Mouse (Mus musculus): ENCODE measurements around the gene Ctsf.

Gene Ctsf

DNA sequence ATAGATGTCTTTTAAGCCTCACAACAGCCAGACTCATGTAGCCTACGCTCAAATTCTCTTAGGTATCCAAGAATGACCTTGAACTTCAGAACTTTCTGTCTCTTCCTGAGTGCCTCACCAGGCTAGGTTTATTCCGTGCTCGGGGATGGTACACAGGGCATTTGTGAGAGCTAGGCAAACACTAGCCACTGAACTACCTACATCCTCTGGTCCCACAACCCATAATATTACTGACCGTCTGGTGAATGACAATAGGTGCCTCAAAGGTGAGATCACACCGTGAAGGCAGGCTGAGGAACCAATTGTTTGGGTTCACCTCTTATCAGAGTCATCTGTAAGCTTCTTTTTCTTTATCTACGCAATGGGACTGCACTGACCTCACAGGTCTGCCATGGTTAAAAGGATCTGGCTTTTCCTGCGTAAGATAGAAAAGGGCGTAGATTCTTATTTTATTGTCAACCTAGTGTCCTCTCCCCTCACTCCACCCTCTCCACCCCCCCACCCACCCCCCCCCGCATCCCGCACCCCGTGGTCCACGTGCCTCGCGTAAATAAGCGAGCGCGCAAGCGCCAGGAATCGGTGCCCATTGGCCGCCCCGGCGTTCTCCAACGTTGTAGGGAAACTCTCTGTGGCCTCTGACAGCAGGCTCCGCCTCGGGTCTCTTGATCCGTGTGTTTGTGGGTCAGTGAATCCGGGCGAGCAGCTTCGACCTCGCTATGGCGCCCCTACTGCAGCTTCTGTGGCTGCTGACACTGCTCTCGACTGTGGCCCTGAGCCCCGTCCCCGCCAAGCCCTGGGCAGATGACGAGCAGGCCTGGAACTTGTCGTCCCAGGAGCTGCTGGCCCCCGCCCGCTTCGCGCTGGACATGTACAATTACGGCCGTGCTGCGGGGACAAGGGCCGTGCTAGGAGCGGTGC lies at the start of gene Ctsf:
Ctsf (plus strand) TSS at position 579 of the 918 bp plus-strand sequence.
- no peak for DNase-seq (ENCODE audit: low read depth, low spot score)

DNA sequence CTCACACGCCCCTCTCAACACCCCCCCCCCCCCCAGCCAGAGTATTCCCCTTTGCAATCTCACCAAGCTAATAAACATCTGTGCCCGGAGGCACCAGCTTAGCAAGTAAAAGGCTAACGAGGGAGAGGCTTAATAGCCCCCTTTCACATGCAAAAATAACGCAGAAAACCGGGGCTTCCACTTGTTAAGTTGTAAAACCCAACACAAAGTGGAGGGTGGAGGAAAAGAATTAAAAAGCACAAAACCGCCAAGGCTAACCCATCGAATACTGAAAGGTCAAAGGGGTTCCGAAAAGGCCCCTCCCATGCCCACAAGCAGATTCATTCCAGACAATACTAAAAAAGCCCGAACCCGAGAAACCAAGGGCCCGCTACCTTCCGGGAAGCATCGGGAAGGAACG lies 44.6 kb upstream of the Ctsf start:
- peak; percentile 19 for DNase-seq (ENCODE audit: low read depth, low spot score)

DNA sequence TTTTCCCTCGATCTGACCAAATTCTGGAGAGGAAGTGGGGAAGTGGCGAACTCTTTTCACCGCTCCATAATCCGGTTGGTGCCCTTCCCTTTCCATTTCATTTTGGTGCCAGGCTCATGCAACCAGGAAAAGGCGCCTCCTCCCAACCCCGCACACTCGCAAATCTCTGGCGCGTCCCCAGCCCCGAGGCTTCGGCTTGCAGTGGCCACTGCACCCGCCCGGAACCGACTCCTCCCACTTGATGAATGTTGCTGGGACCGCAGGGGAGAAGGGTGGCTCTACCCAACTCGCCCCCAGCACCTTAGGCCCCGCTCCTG lies 44.2 kb upstream of the Ctsf start:
- no peak for DNase-seq (ENCODE audit: low read depth, low spot score)

DNA sequence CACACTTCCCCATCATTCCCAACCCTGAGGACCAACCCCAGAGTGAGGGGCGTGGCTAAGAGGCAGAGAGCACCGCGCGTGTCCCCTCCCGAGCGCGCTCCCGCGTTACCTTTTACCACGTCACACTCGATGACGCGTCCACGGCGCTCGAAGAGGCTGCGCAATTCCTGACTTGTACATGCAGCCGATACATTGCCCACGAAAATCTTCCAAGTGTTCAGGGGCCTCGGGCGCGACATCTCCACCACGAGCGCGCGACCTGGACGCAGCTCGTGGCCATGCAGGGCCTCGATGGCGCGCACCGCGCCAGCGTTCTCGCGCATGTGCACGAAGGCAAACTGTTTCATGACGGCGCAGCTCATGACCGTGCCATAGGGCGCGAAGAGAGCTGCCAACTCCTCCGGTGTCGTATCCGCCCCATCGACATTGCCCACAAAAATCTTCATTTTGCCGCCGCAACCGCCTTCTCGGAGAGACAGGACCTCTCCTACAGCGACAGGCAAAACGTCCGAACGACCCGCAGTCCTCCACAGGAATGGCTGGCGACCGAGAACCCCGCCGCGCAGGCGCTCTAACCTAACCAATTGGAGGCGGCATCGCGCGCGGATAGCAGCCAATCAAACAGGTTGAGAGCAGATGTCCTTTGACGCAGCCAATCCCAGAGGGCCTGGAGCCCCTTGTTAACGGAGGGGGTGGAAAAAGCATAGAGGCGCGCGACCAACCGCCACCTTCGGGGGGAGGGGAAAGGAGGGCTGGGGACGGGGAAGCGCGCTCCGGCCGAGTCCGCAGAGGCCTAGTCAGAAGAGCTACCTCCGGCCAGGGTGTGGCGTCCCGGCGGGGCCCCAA lies 43.6 kb upstream of the Ctsf start, which contains the start of the genes Gm21992 and Rbm14:
Gm21992 (minus strand) TSS at position 550 of the 846 bp plus-strand sequence.
Rbm14 (minus strand) TSS at position 572 of the 846 bp plus-strand sequence.
- DNase-seq (ENCODE audit: low read depth, low spot score), result peak; percentile 99

DNA sequence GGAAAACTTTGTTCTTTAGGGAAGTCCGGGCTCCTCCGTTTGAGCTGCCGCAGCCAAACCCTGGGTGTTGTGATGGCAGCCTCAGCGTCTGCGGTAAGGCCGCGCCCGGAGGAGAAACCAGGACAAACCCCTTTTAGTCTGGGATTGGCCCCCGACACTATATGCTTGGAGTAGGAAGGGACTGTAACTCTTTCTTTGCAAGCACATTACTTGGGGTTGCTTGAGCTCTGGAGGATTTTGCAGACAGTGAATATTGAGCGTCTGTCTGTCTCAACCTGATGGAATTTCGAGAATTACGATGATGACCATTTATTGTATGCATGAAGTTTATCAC lies 43.1 kb upstream of the Ctsf start:
- no peak for DNase-seq (ENCODE audit: low read depth, low spot score)

DNA sequence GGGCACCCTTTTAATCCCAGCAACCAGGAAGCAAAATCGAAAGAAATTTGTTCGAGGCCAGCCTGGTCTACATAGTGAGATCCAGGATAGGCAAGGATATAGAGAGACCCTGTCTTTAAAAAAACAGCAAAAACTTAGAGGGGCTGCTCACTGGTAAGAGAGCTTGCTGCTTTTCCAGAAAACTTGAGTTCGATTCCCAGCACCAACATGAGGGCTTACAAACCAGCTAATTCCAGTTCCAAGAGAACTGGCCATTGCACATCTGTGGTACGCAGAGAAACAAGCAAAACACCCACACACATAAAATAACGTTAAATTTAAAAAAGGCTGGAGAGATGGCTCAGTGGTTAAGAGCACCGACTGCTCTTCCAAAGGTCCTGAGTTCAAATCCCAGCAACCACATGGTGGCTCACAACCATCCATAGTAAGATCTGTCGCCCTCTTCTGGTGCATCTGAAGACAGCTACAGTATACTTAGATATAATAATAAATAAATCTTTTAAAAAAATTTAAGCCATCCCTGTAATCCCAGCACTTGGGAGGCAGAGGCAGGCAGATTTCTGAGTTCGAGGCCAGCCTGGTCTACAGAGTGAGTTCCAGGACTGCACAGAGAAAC lies 42.5 kb upstream of the Ctsf start:
- peak; percentile 65 for DNase-seq (ENCODE audit: low read depth, low spot score)

DNA sequence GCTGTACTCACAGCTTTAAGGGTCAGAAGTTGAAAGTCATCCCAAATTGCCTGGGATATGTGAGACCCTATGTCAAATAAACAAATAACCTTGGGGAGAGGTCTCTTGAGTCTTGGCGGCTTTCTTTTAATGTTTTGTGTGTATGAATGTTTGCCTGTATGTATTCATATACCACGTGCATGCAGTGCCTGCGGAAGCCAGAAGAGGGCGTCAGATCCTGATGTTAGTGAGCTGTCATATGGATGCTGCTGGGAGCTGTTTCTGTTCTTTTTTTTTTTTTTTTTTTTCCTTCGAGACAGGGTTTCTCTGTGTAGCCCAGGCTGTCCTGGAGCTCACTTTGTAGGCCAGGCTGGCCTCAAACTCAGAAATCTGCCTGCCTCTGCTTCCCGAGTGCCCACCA lies 41.9 kb upstream of the Ctsf start:
- DNase-seq (ENCODE audit: low read depth, low spot score), result peak; percentile 60

DNA sequence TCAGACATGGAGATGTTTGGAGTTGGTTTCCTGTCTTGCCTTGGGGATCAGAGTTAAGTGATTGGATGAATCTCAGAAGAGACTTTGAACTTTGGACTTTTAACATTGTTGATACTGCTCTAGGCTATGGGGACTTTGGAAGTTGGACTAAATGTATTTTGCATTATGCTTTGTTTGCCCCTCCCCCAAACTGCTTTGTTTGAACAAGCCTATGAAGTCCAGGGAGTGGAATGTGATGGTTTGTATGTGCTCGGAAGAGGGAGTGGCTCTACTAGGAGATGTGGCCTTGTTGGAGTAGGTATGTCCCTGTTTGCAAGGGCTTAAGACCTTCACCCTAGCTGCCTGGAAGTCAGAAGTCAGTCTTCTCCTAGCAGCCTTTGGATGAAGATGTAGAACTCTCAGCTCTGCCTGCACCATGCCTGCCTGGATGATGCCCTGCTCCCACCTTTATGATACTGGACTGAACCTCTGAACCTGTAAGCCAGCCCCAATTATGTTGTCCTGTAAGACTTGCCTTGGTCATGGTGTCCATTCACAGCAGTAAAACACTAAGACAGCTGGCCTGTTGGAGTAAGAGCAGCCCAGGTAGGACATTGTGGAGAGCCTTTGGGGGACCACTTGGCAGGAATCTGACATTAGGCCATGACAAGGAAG lies 37.6 kb upstream of the Ctsf start:
- DNase-seq (ENCODE audit: low read depth, low spot score), result no peak

DNA sequence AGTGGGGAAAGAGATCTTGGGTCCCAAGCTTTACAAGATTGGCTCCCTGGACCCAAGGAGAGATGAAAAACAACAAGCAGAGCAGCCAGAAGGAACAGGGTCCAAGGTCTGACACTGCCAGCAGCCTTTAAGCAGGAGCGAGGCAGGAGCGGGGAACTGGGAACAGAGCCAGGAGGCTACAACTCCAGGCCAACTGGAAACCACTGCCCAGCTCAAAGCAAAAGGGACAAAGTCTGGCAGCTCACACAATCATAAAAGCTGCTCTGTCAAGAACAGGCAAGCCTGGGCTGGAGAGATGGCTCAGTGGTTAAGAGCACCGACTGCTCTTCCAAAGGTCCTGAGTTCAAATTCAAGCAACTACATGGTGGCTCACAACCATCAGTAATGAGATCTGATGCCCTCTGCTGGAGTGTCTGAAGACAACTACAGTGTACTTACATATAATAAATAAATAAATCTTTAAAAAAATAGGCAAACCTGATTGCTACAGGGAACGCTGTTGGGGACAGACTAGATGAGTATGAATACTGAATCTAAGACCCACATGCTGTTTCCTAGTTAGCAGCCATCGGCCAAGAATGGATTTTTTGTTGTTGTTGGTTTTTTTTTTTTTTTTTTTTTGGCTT lies 34.1 kb upstream of the Ctsf start:
- DNase-seq (ENCODE audit: low read depth, low spot score), result no peak

DNA sequence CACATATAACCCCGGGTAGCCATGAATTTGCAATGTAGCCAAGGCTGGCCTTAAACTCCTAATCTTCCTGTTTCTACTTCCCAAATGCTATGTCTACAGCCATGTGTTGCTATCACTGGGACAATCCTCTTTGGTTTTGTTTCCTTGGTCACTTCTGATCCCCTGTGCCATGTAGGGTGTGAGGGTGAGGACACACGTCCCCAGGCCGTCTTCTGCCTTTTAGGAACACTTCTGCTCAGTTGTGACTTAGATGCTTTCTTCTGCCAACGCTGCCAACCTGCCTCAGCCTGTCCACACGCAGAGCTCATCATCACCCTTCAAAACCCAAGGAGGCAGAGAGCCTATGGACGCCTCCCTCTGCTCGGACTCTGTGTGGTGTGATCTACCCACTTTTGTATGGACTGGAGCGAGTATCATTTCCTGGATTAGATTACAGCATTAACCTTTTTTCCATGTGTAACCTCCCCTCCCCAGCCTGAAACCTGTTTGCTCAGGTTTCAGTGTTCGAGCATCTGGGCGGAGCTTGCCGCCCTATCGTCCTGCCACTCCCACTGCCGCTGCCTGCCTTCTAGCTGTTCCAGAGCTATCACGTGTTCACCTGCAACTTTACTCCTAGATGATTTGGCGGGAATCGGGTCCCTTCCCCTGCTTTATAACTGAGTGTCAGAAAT lies 26.4 kb upstream of the Ctsf start:
- no peak for DNase-seq (ENCODE audit: low read depth, low spot score)

DNA sequence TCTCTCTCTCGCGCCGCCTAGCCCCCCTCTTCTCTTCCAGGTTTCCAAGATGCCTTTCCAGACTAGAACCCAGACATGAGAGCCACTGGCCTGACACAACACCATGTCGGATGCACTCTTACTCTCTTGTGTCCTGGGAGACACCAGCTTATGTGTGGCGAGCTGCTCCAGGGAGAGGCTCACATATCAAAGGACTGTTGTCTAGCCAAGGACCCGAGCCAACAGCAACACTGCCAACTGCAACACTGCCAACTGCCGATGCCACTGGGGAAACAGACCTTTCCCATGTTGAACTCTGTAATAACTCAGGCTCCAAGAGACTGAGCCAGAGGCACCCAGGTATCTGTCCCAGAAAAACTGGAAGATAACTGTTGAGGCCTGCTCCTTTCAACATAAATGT lies 25.8 kb upstream of the Ctsf start:
- DNase-seq (ENCODE audit: low read depth, low spot score), result no peak

DNA sequence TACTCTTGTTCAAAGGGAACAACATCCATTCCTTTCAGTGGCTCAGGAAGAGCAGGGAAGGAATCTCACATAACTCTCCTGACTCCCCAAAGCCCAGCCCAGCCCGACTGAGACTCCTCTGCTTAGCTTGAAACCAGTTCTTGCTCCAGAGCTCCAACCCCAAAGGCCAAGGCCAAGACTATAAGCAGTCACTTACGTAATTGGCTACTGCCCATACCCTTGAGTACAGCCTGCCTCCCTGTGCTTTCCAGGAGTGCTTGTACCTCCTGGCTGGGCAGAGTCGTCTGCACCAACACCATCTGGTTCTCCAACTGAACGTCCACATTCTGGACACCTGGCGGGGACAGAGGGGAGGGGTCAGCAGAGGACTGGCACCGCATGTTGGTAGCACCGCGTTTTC lies 21.0 kb upstream of the Ctsf start:
- no peak for DNase-seq (ENCODE audit: low read depth, low spot score)

DNA sequence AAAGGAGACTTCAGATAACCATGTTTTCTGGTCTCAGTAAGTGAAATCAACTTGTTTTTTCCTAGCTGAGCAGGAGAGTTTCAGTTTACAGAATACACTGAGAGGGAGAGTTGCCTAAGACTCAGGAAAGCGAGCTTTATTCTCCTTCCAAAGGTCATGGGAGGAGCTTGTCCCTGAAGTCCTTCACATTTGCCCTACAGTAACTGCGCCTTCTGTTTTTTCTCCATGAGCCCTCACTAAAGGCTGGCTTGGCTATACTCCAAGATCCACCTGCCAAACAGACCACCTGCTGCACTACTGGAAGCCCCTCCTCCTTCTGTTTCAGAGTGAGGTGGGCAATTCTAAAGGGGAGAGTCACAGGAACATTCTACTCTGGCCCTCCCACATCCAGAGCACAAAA lies 18.8 kb upstream of the Ctsf start:
- DNase-seq (ENCODE audit: low read depth, low spot score), result no peak

DNA sequence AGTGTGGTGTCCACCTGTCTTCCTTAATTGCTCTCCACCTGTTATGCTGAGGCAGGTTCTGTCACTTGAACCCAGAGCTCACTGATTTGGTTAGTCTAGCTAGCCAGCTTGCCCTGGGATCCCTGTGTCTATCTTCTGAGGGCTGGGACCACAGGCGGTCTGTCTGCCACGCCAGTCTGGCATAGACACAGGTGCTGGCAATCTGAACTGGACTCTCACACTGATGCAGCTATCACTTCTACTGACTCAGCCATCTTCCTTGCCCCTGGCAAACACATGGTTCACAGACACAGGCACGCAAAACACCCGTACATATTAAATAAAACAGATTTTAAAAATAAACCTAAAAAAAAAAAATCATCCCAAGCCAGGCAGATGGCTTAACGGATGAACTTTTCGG lies 17.9 kb upstream of the Ctsf start:
- no peak for DNase-seq (ENCODE audit: low read depth, low spot score)

DNA sequence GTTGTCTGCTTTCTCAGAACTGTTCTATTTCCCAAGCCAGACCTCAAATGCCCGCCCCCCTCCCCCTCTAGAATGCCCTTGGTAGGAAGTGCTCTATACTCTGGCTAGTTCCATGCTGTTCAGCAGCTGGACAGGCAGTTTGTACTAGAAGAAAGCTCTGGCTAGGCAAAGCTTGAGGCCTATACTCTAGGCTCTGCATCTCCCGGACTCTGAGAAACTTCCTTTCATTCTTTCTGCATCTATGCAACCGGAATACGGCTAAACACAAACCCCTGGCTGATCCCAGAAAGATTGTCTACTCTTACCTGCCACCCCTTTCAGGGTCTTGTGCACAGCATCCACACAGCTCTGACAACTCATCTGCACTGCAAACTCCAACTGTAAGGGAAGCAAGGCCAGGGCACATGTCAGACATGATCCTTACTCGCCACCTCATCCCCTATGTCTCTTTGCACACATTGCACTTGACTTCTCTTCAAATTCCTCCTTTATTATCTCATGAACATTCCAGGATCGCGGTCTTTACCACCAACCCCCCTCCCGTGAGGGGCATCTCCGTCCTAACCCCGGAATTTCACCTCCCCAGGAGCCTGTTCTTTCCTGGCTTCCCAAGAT lies 16.3 kb upstream of the Ctsf start:
- peak; percentile 29 for DNase-seq (ENCODE audit: low read depth, low spot score)

DNA sequence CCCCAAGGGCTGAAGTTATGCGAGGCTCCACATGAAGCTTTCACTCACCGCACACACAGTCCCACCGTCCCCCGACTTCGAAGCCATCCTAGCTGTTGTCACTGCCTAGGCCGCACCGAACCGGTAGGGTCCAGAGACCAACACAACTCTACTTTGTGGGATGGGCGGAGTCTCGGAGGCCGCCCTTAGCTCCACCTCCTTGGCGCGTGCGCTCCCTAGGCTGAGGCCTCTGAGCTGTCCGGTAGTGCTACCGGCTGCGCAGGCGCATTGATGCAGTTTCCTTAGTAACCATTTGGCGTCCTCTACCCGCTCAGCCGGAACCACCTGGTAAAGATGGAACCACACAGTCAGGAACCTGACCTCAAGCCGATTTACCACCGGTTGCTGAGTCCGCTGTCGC lies 15.8 kb upstream of the Ctsf start, which contains the start of the genes Ccs and Ccdc87:
Ccs (minus strand) TSS at position 184 of the 400 bp plus-strand sequence.
Ccdc87 (plus strand) TSS at position 218 of the 400 bp plus-strand sequence.
- DNase-seq (ENCODE audit: low read depth, low spot score), result peak; percentile 94

DNA sequence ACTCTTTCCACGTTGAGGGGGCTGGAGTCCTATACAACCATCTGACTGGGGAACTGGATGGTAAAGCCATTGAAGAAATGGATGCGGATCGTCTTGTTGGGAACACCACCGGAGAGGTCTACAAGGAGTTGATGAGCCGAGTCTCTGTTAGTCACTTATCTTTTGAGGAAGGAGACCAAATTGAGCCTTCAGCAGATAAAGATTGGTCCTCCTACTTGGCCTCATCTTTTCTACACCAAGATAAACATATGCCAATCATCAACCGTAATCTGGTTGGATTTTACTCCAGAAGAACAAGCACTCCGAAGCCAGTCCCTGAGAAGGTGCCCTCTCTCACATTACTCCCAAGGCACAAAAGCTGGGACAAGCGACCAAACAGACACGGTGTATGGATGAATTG lies 14.1 kb upstream of the Ctsf start:
- no peak for DNase-seq (ENCODE audit: low read depth, low spot score)

DNA sequence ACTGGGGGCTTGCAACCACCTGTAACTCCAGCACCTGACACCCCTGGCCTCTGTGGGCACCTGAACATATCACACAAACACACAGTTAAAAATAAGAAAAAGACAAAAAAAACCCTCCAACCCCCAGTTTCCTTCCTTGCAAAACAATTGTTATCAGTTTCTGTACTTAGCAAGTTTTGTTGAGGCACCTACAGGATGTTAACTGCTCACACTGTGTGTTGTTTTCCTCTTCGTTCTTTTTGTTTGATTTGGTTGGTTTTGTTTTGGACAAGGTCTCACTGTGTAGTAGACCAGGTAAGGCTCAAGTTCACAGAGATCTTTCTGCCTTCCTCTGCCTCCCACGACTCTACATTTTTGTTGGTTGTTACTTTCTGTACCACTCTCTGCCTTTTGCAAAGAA lies 12.3 kb upstream of the Ctsf start:
- peak; percentile 15 for DNase-seq (ENCODE audit: low read depth, low spot score)

DNA sequence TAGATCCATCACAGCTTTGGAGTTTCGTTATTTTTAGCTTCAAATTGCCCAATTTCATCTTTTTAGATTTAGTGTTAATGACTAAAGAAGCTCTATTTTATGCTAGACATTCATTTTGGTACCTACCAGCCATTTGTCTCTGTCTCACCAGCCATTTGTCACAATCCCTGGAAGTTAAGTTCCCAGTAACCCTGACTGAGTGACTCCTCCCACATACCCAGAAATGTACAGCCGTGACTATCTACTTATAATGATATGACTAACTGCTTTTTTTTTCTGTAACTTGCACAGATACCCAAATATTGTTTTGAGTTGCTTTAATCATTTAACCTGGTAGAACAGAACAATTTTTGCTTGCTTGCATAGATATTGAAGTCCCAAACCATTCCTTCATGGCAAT lies 9.1 kb upstream of the Ctsf start:
- DNase-seq (ENCODE audit: low read depth, low spot score), result no peak

DNA sequence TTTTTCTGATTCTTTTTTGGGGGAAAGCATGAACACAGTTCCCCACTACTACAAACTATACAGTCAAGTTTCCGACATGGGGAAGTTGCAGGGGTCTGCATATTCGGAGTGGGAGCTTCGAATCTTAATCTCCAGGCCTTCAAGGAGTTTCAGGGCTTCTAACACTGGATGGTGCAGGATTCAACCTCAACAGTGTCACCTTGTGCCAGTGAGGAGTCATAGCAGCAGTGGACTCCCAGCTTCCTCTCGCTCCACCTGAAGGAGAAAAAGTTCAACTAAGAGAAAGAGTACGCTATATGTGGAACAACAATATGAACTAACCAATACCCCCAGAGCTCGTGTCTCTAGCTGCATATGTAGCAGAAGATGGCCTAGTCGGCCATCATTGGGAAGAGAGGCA lies 7.4 kb upstream of the Ctsf start:
- peak; percentile 35 for DNase-seq (ENCODE audit: low read depth, low spot score)

All from A20 (cell line).